Mouse (Mus musculus) C2C12 (cell line): Measurements from ENCODE around the gene Gimap5.

Source experiments
- CTCF ChIP-seq: IDR thresholded peaks from one replicate; pipeline ENCODE4 v1.5.1; 2011; ENCODE audit not compliant: control insufficient read depth, insufficient read depth, insufficient read length
- MAX ChIP-seq: IDR thresholded peaks from one replicate; pipeline ENCODE4 v1.6.1; 2011; ENCODE audit warnings: mild to moderate bottlenecking, control low read depth
- MYOD1 ChIP-seq: IDR thresholded peaks from one replicate; pipeline ENCODE4 v1.6.1; 2011; ENCODE audit warnings: low read depth; ENCODE audit not compliant: control insufficient read depth, insufficient read length
- MYOG ChIP-seq: IDR thresholded peaks from one replicate; pipeline ENCODE4 v1.6.1; 2011; ENCODE audit not compliant: control insufficient read depth, insufficient read length; ENCODE audit errors: extremely low read depth
- USF1 ChIP-seq: IDR thresholded peaks from one replicate; pipeline ENCODE4 v1.6.1; 2011; ENCODE audit warnings: low read depth, mild to moderate bottlenecking, control low read depth, moderate library complexity

DNA sequence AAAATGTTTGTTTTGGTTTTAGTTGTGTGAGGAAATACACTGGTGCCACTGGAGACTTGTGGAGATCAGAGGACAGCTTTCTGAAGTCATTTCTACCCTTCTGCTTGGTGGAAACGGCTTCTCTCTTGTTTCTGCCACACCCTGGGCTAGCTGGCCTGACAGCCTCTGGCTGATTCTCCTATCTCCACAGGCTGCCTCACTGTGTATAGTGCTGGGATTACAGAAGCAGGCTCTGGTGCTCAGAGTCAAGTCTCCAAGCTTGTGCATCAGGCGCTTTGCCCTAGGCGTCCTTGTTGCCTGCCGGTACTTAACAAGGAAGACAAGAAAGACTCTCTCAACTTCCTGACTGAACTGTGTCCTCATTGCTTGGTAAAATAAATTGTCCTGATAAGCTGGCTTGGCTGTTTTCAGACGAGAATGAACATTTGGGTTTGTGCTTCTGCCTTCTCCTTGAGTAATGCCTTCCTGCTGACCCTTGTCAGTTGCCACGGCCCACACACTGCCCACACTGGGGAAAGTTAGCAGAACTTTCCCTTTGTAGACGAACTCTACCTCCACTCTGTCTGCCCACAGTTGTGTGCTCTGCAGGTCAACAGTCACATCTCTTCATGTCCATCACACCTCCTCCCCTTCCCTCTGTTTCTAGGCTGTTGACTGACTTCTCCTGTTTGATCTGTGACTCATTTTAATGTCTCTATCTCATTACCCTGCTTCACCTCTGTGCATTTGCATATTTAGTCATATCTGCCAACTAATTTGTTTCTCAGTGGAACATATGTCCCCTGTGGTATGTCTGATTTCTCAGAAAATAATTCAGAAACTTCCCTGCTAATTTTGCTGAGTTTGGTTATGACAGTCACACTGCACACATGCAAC, 1.3 kb downstream of the Gimap5 start:
- TF ChIP-seq CTCF (no peak), USF1 (no peak), MYOG (no peak), MAX (no peak), MYOD1 (no peak)
